Mouse (Mus musculus) left cerebral cortex, adult 8-10 months (tissue): ENCODE measurements around the gene Kcnab1. TPM values are rescaled to one million over a fixed set of nuclear protein-coding genes. Genes with fewer than 3 reads are reported as not detected.

ENCODE experiments used
- DNase-seq, 2 experiments: peaks; one replicate each; pipeline ENCODE4 v3.0.0; 2022; ENCODE audit warnings: low spot score in 2 of 2
- total RNA-seq, 4 experiments: library from RNA; stranded (reverse); gene quantifications; 2 replicates each; pipeline ENCODE4 v1.2.4; 2022

Kcnab1 gene
- total RNA-seq, 4 experiments from 2014 or later, result 129 to 161 (median 157) TPM

DNA sequence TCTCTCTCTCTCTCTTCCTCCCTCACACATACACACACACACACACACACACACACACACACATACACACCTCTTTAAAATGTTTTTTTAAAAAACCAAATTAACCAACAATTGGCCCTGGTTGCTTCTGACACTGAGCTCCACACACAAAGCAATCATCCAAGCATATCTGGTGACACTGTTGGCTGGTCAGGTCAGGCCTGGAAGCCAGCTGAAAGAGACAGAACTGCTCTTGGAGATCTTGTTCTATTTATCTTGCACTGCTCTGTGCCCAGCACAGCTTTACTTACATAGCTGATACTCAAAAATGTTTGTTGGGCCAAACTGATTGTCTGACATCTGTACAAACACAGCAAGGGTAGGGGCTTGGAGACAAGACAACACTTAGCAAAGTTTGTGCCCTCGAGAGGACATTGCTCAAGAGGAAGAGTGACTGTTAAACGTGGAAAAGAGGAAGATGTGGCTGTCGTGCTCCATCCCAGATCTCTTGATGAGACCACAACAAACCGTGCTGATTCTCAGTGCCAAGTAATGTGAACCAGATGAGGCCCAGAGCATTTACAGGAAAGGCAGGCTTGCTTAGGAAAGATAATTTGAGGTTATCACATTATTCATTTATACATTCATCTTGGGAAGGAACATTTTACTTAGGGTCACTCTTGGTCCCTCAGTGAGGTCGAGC lies 308.9 kb downstream of the Kcnab1 start:
- no peak for DNase-seq

DNA sequence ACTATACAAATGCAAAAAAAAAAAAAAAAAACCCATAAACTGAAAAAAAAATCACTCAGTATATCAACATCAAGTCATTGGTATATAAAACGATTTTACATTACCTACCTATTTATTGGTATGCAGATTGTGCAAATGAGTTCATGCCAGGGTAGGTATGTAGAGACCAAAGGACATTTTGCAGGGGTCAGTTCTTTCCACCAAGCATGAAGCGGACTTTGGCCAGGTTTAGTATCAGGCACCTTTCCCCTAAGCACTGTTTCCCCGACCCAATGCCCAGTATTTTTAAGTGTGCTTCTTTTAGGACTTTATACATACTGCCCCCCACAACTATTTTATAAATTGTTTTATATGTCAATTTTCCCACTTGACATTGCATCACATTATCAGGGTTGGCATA lies 310.5 kb downstream of the Kcnab1 start:
- DNase-seq, result no peak
